Mouse (Mus musculus) liver, postnatal 0 days (tissue): ENCODE data around the gene Eva1c.

Experiments
- CTCF ChIP-seq: sonication (generic); IDR thresholded peaks from 2 replicates; pipeline ENCODE4 v1.5.1; 2016; ENCODE audit warnings: antibody characterized with exemption, low read depth
- EP300 ChIP-seq: IDR thresholded peaks from 2 replicates; pipeline ENCODE4 v1.6.1; 2016; ENCODE audit warnings: antibody characterized with exemption, low read depth, mild to moderate bottlenecking

DNA sequence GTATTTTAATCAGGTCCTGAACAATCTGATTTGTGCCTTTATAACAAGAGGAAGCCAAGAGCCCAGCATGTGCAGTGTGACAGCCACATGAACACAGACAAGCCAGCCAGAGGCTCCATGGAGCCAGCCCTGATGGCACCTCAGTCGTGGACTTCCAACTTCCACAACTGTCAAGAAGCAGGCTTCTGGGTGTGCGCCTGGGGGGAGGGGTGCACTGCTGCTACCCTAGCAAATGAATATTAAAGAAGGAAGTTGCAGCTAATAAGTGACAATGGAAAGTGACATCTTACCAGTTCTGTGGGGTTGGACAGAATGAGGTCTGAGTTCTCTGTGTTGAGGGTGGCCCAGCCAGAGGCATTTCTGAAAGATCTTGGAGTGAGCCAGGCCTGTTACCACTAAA lies 58.8 kb downstream of the Eva1c start:
- TF ChIP-seq CTCF, result no peak
- TF ChIP-seq EP300, result no peak
